Mouse (Mus musculus) midbrain, embryonic 11.5 days (tissue): ENCODE results near the gene Ripor3. TPM values are rescaled to one million over a fixed set of nuclear protein-coding genes. Genes with fewer than 3 reads are reported as not detected.
"Not testable (repeated sequence)": the region's sequence is repeated elsewhere in the genome, so short reads cannot be mapped to it uniquely, and the experiment has no call there.

Source experiments
- ATAC-seq: fragments of 200-750 bp; cut with Nextera tagmentation; 2 replicates; pipeline ENCODE4 v1.8.0; 2017; ENCODE audit warnings: moderate TSS enrichment, moderate library complexity; ENCODE audit not compliant: low FRiP score
- DNase-seq: peaks from one replicate; pipeline ENCODE4 v3.0.0; 2015; ENCODE audit warnings: low spot score; ENCODE audit errors: missing footprints
- H3K27ac ChIP-seq: fragments of 300-500 bp; sonication (generic); 2 replicates; pipeline ENCODE4 v1.5.1; 2014; ENCODE audit warnings: low read depth, low read length
- H3K27me3 ChIP-seq: fragments of 300-500 bp; sonication (generic); 2 replicates; pipeline ENCODE4 v1.6.1; 2014; ENCODE audit warnings: mild to moderate bottlenecking, low read length, moderate library complexity, mixed read lengths; ENCODE audit not compliant: control insufficient read depth, insufficient read depth
- H3K36me3 ChIP-seq: fragments of 300-500 bp; sonication (generic); 2 replicates; pipeline ENCODE4 v1.6.1; 2014; ENCODE audit warnings: mild to moderate bottlenecking, low read length, moderate library complexity, mixed read lengths; ENCODE audit not compliant: control insufficient read depth, insufficient read depth
- H3K4me1 ChIP-seq: fragments of 300-500 bp; sonication (generic); 2 replicates; pipeline ENCODE4 v1.6.1; 2014; ENCODE audit warnings: low read length; ENCODE audit not compliant: control insufficient read depth, insufficient read depth
- H3K4me2 ChIP-seq: fragments of 300-500 bp; sonication (generic); 2 replicates; pipeline ENCODE4 v1.6.1; 2014; ENCODE audit warnings: mild to moderate bottlenecking, moderate library complexity
- H3K4me3 ChIP-seq: fragments of 300-500 bp; sonication (generic); 2 replicates; pipeline ENCODE4 v1.5.1; 2014; ENCODE audit warnings: low read depth, low read length
- H3K9ac ChIP-seq: fragments of 300-500 bp; sonication (generic); 2 replicates; pipeline ENCODE4 v1.6.1; 2014; ENCODE audit warnings: low read length
- H3K9me3 ChIP-seq: fragments of 300-500 bp; sonication (generic); 2 replicates; pipeline ENCODE4 v1.6.1; 2016; ENCODE audit warnings: low read length; ENCODE audit not compliant: control insufficient read depth
- WGBS: fragments of 180-500 bp; shearing (Covaris S2); extraction: QIAGEN DNeasy Blood & Tissue Kit; methylation state at CpG from one replicate; pipeline ENCODE4 v1.1.7; 2014; 5-methylcytosine and 5-hydroxymethylcytosine counted together
- polyA plus RNA-seq: library from polyadenylated mRNA; unstranded; fragments of >200 nt; fragmentation: Nextera tagmentation; extraction: Ambion mirVana; gene quantifications from 2 replicates; pipeline ENCODE4 v1.2.1, GENCODE M21; 2014

Gene Ripor3
- 0.57 and 0.75 TPM in 2 replicates for polyA plus RNA-seq

DNA sequence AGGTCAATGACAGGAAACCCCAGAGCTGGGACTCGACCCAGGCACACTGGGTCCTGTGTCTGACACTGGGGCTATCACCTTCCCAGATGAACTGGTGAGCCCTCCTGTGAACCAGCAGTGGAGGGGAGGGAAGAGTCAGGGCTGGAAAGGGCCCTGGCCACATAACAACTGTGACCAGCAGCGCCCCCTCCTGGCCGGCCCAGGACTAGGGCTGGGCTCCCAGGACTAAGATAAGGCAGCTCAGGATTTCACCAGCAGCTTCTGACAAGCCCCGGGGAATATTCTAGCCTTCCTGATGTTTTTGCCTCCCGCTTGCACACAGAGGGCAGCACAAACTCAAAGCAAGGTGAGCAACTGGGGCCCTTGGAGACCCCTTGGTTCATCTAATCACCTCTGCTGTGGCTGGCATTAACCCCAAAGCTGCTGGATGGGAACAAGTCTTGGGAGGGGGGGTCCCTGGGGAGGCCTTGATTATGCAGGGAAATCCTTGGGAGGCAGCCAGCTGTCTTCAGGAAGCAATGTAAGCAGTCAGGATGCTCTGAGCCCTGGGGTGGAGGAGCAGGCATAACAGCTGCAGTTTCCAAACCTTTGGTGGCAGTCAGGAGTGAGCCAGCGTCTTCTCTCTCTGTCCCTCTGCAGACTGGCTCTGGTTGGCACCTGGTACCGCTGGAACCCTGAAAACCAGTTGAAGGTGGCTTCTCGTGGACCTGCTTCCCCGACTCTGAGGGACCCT lies at the start of gene Ripor3:
Gene Ripor3, minus strand, starts transcription at position 683 of the 733 bp plus-strand sequence.
- no peak within 1 kb of the TSS for H3K9ac ChIP-seq
- H3K4me2 ChIP-seq: no peak within 1 kb of the TSS
- 47% methylated on average over 9 of the region's 9 CpGs for WGBS
- no peaks in the 10 kb centered on the region for H3K9me3 ChIP-seq
- DNase-seq (peak; percentile 95), ATAC-seq (no peak)
- no peaks in the 10 kb centered on the region for H3K36me3 ChIP-seq
- no peaks in the 10 kb centered on the region for H3K27me3 ChIP-seq
- peaks cover 2% of the 10 kb centered on the region; the same call in 1 of the 2 replicates for H3K4me1 ChIP-seq
- no peak within 1 kb of the TSS for H3K27ac ChIP-seq
- H3K4me3 ChIP-seq: no peak within 1 kb of the TSS

DNA sequence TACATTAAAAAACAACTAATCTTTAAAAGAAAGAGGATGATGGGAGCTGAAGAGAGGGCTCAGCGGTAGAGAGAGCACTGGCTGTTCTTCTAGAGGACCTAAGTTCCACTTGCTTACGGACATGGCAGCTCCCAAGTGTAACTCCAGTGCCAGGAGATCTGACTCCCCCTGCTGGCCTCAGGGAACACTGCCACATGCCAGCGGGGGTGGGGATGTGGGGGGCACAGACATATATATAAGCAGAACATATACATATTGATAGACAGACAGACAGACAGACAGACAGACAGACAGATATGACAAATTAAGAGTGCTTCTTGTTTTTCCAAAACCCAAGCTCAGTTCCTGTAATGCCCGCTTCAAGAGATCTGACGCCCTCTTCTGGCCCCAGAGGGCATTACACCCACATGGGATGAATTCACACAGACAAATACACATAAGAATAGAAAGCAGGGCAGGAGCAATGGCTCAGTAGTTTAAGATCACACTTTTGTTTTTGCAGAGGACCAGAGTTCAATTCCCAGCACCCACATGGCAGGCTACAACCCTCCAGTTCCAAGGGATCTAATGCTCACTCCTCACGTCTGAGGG lies 48.9 kb upstream of the Ripor3 start:
- no peak for ATAC-seq
- Histone ChIP-seq H3K4me2 (no peak overlapping the region), H3K36me3 (no peaks in the 10 kb centered on the region), H3K27ac (no peak overlapping the region), H3K9ac (no peak overlapping the region), H3K27me3 (no peaks in the 10 kb centered on the region), H3K4me3 (no peak overlapping the region), H3K4me1 (no peaks in the 10 kb centered on the region), H3K9me3 (no peaks in the 10 kb centered on the region)
- no peak for DNase-seq
- WGBS: 76% methylated on average over 6 of the region's 6 CpGs

DNA sequence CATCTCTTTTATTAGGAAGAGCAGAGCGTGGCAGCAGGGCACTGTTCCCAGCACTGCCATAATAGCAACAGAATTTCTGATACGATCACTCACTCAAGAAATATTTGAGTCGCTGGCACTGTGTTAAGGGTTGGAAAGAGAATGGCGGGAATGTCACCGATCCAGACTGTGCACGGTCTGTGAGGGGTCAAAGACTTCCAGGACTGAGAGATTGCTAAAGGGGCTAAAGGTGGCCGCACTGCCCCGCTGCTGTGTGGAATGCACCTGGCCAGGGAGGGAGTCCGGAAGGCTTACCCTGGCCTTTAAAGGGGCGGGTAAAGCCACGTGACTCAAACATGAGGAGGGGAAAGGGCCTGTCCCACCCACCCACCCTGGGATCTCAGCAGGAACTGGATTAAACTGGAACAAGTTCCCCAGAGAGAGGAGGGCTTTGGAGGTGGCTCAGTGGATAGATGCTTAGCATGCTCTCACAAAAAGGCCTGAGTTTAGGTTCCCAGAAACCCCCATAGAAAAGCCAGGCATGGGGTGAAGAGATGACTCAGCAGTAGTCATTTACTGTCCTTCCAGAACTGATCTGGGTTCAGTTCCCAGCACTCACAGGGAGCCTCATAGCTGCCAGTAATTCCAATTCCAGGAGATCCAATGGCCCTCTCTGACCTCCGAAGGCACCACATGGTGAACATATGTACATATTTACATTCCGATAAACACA lies 48.2 kb upstream of the Ripor3 start:
- H3K27ac ChIP-seq: no peak overlapping the region
- H3K4me1 ChIP-seq: no peaks in the 10 kb centered on the region
- ATAC-seq (no peak), DNase-seq (no peak)
- no peak overlapping the region for H3K9ac ChIP-seq
- no peaks in the 10 kb centered on the region for H3K9me3 ChIP-seq
- no peak overlapping the region for H3K4me2 ChIP-seq
- no peaks in the 10 kb centered on the region for H3K27me3 ChIP-seq
- no peaks in the 10 kb centered on the region for H3K36me3 ChIP-seq
- H3K4me3 ChIP-seq: no peak overlapping the region
- WGBS: 29% methylated on average over 13 of the region's 13 CpGs

DNA sequence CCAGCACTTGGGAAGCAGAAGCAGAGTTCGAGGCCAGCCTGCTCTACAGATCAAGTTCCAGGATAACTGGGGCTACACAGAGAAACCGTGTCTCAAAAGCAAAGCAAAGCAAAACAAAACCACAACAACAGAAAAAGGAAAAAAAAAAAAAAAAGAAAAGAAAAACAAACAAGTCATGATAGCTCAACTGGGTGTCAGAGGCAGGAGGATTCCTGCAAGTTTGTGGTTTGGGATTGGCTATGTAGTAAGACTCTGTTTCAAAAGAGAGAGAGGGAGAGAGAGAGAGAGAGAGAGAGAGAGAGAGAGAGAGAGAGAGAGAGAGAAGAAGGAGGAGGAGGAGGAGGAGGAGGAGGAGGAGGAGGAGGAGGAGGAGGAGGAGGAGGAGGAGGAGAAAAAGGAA lies 47.5 kb upstream of the Ripor3 start:
- H3K36me3 ChIP-seq, H3K4me1 ChIP-seq, ATAC-seq, H3K27me3 ChIP-seq, H3K4me2 ChIP-seq, DNase-seq, H3K4me3 ChIP-seq, H3K9ac ChIP-seq, H3K27ac ChIP-seq, H3K9me3 ChIP-seq: not testable (repeated sequence)
- WGBS: 59% methylated on average over 2 of the region's 2 CpGs

DNA sequence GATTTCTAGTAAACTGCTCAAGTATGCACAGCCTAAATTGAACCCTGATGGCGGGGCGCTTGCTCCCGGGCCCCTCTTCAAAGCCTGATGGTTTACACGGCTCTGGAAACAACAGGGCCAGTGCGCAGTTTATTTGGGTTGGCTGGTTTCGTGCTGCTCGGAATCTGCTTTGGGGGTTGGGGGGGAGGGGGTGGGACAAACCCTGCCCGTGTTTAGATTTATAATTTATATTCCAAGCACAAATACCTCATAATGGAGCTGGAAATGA lies 46.2 kb upstream of the Ripor3 start:
- H3K4me1 ChIP-seq: no peaks in the 10 kb centered on the region
- no peaks in the 10 kb centered on the region for H3K9me3 ChIP-seq
- no peak overlapping the region for H3K4me2 ChIP-seq
- ATAC-seq: no peak
- no peaks in the 10 kb centered on the region; the same call in 1 of the 2 replicates for H3K27me3 ChIP-seq
- H3K36me3 ChIP-seq: no peaks in the 10 kb centered on the region
- DNase-seq: no peak
- H3K27ac ChIP-seq: no peak overlapping the region
- no peak overlapping the region for H3K9ac ChIP-seq
- WGBS: 61% methylated on average over 8 of the region's 8 CpGs
- no peak overlapping the region for H3K4me3 ChIP-seq

DNA sequence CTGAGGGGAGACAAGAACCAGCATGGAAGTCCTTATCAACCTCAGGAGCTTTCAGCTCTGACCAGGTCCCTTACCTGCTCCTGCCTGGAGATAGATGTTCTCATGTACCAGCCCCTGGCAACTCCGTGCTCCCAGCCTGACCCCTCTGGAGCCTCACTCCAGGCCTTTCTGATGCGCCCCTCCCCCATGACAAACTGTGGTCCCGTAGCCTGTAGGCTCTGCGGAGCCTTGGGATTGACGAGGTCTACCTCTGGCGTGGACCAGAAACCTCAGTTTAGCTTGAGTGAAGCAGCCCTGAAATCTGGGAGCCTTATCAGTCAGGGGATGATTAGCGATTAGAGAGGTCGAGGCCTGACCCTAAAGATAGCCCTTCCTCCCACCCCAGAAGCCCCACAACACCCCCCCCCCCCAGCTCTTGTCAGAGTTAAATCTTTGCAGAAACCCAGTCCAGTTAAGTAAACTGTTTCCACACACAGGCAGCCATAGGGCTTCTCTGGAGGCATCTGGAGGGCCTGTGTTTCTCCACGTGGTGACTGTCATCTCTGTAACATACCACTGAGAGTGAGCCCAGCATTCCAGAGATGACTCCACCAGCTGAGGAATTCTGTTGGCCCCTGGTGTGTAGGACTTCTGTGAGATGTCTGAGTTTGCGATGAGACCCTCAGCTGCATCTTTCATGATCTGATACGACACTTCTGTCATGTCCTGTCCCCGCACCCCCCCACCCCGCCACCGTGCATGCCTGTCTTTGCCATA lies 45.7 kb upstream of the Ripor3 start:
- H3K4me1 ChIP-seq: no peaks in the 10 kb centered on the region
- peaks cover 4% of the 10 kb centered on the region for H3K27me3 ChIP-seq
- no peaks in the 10 kb centered on the region for H3K9me3 ChIP-seq
- no peak overlapping the region for H3K4me2 ChIP-seq
- no peaks in the 10 kb centered on the region for H3K36me3 ChIP-seq
- H3K4me3 ChIP-seq: no peak overlapping the region
- no peak overlapping the region for H3K27ac ChIP-seq
- ATAC-seq (no peak), DNase-seq (no peak)
- no peak overlapping the region for H3K9ac ChIP-seq
- WGBS: 43% methylated on average over 14 of the region's 14 CpGs

DNA sequence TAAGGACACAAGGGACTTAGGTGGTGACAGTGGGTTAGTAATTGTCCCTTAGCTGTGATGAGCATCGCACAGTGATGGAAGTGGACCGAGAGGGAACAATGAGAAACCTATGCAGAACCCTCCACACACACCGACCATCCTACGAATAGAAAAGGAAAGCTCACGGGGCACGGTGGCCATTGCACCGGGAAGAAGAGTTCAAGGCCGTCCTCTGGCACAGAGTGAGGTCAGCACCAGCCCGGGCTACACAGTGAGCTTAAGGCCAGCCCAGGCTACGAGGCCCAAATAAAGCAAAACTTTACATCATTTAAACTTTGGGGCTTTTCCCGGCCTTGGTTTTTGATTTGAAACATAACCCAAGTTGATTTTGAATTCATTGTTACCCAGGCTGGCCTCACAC lies 43.7 kb upstream of the Ripor3 start:
- ATAC-seq (no peak), DNase-seq (peak; percentile 6)
- Histone ChIP-seq H3K9me3 (no peaks in the 10 kb centered on the region), H3K27me3 (peaks cover 23% of the 10 kb centered on the region), H3K4me2 (no peak overlapping the region), H3K36me3 (no peaks in the 10 kb centered on the region), H3K27ac (no peak overlapping the region), H3K4me3 (no peak overlapping the region), H3K9ac (no peak overlapping the region), H3K4me1 (peaks cover 7% of the 10 kb centered on the region; the same call in 1 of the 2 replicates)
- 89% methylated on average over 11 of the region's 11 CpGs for WGBS

DNA sequence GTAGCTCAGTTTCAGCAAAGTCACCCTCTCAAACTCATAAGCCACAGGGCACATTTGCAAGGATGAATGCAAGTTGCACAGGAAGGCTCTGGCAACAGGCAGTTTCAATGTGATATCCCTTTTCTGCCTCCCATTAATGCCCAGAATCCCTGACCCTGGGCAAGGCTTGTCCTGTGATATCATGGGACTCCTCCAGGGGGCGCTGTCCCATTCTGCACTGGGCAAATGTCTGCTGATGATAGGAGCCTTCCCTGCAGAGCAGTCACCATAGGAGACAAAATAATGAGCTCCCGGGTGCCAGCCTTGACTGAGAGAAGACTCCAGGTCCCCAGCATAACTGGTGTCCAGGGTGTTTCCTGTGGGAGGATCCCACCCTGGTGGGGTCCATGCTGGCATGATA lies 42.3 kb upstream of the Ripor3 start:
- H3K4me1 ChIP-seq: peaks cover 7% of the 10 kb centered on the region; the same call in 1 of the 2 replicates
- H3K9me3 ChIP-seq: no peaks in the 10 kb centered on the region
- ATAC-seq: no peak
- no peak overlapping the region for H3K4me3 ChIP-seq
- H3K4me2 ChIP-seq: no peak overlapping the region
- no peaks in the 10 kb centered on the region for H3K36me3 ChIP-seq
- 7% methylated on average over 2 of the region's 2 CpGs for WGBS
- peak; percentile 92 for DNase-seq
- H3K9ac ChIP-seq: no peak overlapping the region
- H3K27me3 ChIP-seq: peaks cover 30% of the 10 kb centered on the region
- no peak overlapping the region for H3K27ac ChIP-seq
